Mouse (Mus musculus) intestine, embryonic 15.5 days (tissue): ENCODE data around the gene Etfbkmt. TPM values are rescaled to one million over a fixed set of nuclear protein-coding genes. Genes with fewer than 3 reads are reported as not detected.

Source experiments
- ATAC-seq: fragments of 200-750 bp; cut with Nextera tagmentation; 2 replicates; pipeline ENCODE4 v1.8.0; 2017; ENCODE audit warnings: moderate TSS enrichment, moderate library complexity
- H3K27ac ChIP-seq: fragments of 300-500 bp; sonication (generic); 2 replicates; pipeline ENCODE4 v1.5.1; 2015; ENCODE audit warnings: mild to moderate bottlenecking, inconsistent platforms
- H3K27me3 ChIP-seq: fragments of 300-500 bp; sonication (generic); replicated peaks from 2 replicates; pipeline ENCODE4 v1.6.1; 2015; ENCODE audit warnings: inconsistent platforms
- H3K36me3 ChIP-seq: fragments of 300-500 bp; sonication (generic); 2 replicates; pipeline ENCODE4 v1.6.1; 2015; ENCODE audit warnings: inconsistent platforms
- H3K4me1 ChIP-seq: fragments of 300-500 bp; sonication (generic); replicated peaks from 2 replicates; pipeline ENCODE4 v1.6.1; 2015; ENCODE audit warnings: inconsistent platforms
- H3K4me2 ChIP-seq: fragments of 300-500 bp; sonication (generic); replicated peaks from 2 replicates; pipeline ENCODE4 v1.6.1; 2015; ENCODE audit warnings: mild to moderate bottlenecking, inconsistent platforms
- H3K4me3 ChIP-seq: fragments of 300-500 bp; sonication (generic); replicated peaks from 2 replicates; pipeline ENCODE4 v1.5.1; 2015; ENCODE audit warnings: inconsistent platforms
- H3K9ac ChIP-seq: fragments of 300-500 bp; sonication (generic); 2 replicates; pipeline ENCODE4 v1.6.1; 2015; ENCODE audit warnings: inconsistent platforms
- H3K9me3 ChIP-seq: fragments of 300-500 bp; sonication (generic); 2 replicates; pipeline ENCODE4 v1.6.1; 2016; ENCODE audit warnings: inconsistent platforms
- WGBS: fragments of 180-500 bp; shearing (Covaris S2); methylation state at CpG from one replicate; pipeline ENCODE4 v1.1.7; 2015; 5-methylcytosine and 5-hydroxymethylcytosine counted together
- polyA plus RNA-seq: library from polyadenylated mRNA; unstranded; fragments of >200 nt; fragmentation: Nextera tagmentation; extraction: Ambion mirVana; gene quantifications from 2 replicates; pipeline ENCODE4 v1.2.1, GENCODE M21; 2015

The Etfbkmt gene
- polyA plus RNA-seq, 1 experiment from 2014 or later = 17.6 TPM

DNA sequence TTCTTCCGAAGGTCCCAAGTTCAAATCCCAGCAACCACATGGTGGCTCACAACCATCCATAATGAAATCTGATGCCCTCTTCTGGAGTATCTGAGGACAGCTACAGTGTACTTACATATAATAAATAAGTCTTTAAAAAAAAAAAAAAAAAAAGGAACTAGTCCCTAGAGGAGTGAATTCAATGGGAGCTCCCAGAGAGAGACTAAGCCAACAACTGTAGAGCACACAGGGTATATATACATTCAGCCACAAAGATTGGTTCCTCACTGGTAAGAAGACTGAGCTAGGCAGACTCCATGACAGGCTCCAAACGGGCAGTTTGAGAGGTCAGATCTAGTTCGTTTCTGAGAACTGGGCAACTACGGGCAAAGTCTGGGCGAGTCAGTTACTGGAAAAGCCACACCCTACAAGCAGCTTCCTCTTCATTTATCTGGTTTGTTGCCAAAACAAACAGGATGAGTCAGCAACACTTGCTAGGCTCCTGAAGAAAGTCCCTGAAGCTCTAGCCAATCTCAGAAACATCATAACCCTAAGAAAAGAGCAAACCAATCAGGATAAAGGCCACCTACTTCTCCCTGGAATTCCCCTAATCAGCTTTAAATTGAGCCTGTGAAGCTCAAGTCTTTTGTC is 53.7 kb downstream of the Etfbkmt start:
- Histone ChIP-seq H3K4me1 (0 out of 2 replicates have a peak, but pooled peaks cover 2% of the 10 kb centered on the region), H3K4me2 (no peak overlapping the region), H3K9me3 (no peaks in the 10 kb centered on the region), H3K27ac (no peak overlapping the region), H3K4me3 (no peak overlapping the region), H3K36me3 (no peaks in the 10 kb centered on the region), H3K27me3 (no peaks in the 10 kb centered on the region), H3K9ac (no peak overlapping the region)
- peak; percentile 24 for ATAC-seq
- 65% methylated on average over 5 of the region's 5 CpGs for WGBS

DNA sequence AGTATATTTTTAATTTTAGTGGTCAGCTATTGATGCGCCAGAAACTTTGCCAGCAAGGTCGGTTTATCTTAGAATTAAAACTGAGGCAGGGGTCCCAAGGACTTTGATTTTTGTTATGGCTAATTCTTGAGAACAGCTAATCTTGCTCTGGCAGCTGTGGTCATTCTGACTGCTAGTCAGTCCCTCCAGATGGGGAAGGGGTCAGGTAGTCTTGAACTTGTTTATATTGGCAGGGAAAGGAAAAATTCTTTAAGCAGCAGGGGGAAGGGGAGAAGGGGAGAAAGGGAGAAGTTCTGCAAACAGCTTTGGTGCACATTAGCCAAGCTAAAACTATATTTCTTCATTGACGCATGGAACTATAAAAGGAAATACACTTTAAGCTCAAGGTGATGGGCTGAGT is 57.5 kb downstream of the Etfbkmt start:
- no peak overlapping the region for H3K9ac ChIP-seq
- no peaks in the 10 kb centered on the region for H3K36me3 ChIP-seq
- 50% methylated on average over 3 of the region's 3 CpGs for WGBS
- H3K4me2 ChIP-seq = no peak overlapping the region
- no peaks in the 10 kb centered on the region for H3K9me3 ChIP-seq
- H3K4me3 ChIP-seq = no peak overlapping the region
- no peak overlapping the region for H3K27ac ChIP-seq
- H3K4me1 ChIP-seq = 0 out of 2 replicates have a peak, but pooled peaks cover 2% of the 10 kb centered on the region
- no peak for ATAC-seq
- no peaks in the 10 kb centered on the region for H3K27me3 ChIP-seq

- Histone ChIP-seq H3K4me2 (no peak overlapping the region), H3K27ac (no peak overlapping the region), H3K27me3 (no peaks in the 10 kb centered on the region), H3K36me3 (no peaks in the 10 kb centered on the region), H3K4me1 (0 out of 2 replicates have a peak, but pooled peaks cover 2% of the 10 kb centered on the region), H3K4me3 (no peak overlapping the region), H3K9ac (no peak overlapping the region), H3K9me3 (no peaks in the 10 kb centered on the region)
- ATAC-seq = no peak
These were observed 58.9 kb downstream of the Etfbkmt start for GRCm38 (mm10) chr6:149198572-149198971.

Other genes with a start within 250 kb of the Etfbkmt start
- 13.9 and 14.4 TPM in 2 replicates for gene Caprin2, start 243.6 kb upstream of the Etfbkmt start, polyA plus RNA-seq
- 96.9 and 106 TPM in 2 replicates for gene Sinhcaf, start 193.4 kb upstream of the Etfbkmt start, polyA plus RNA-seq
- gene Dennd5b, start 38.2 kb upstream of the Etfbkmt start, polyA plus RNA-seq = 9.0 and 9.7 TPM in 2 replicates
- not detected in 2 replicates for gene Gm10203, start 9.7 kb upstream of the Etfbkmt start, polyA plus RNA-seq
- 23.3 and 25.5 TPM in 2 replicates for gene Amn1, start 48.9 kb downstream of the Etfbkmt start, polyA plus RNA-seq
- 33.9 and 39.5 TPM in 2 replicates for gene Resf1, start 169.6 kb downstream of the Etfbkmt start, polyA plus RNA-seq